Mouse (Mus musculus) cerebellum, adult 9-11 months (tissue): ENCODE results near the gene Shisa6.

Experiments used
- DNase-seq: peaks from one replicate; pipeline ENCODE4 v3.0.0; 2022

Gene Shisa6

GRCm38 (mm10) chr11:66218469-66218868 is 307.3 kb downstream of the Shisa6 start:
- DNase-seq = no peak

- DNase-seq = no peak
These were observed 337.0 kb downstream of the Shisa6 start for GRCm38 (mm10) chr11:66188627-66189287.

GRCm38 (mm10) chr11:66188146-66188545 is 337.6 kb downstream of the Shisa6 start:
- no peak for DNase-seq

- no peak for DNase-seq
These were observed 348.0 kb downstream of the Shisa6 start for GRCm38 (mm10) chr11:66177781-66178180.

GRCm38 (mm10) chr11:66167801-66168651 is 357.7 kb downstream of the Shisa6 start, which contains the start of gene Dnah9:
Dnah9 (minus strand) TSS chr11:66168551.
- peak; percentile 51 for DNase-seq

- no peak for DNase-seq
These were observed 361.7 kb downstream of the Shisa6 start for GRCm38 (mm10) chr11:66164022-66164421.
